Mouse (Mus musculus): ENCODE measurements around the gene Depdc5.

Depdc5 gene

GRCm38 (mm10) chr5:32998783-32999182, 135.3 kb downstream of the Depdc5 start:
- DNase-seq (ENCODE audit: low read depth, low spot score) = no peak

GRCm38 (mm10) chr5:33001111-33001510, 137.6 kb downstream of the Depdc5 start:
- no peak for DNase-seq (ENCODE audit: low read depth, low spot score)

- no peak for DNase-seq (ENCODE audit: low read depth, low spot score)
These were observed 139.3 kb downstream of the Depdc5 start for GRCm38 (mm10) chr5:33002781-33003180.

- no peak for DNase-seq (ENCODE audit: low read depth, low spot score)
These were observed 140.0 kb downstream of the Depdc5 start for GRCm38 (mm10) chr5:33003500-33003899.

- no peak for DNase-seq (ENCODE audit: low read depth, low spot score)
These were observed 140.6 kb downstream of the Depdc5 start for GRCm38 (mm10) chr5:33004110-33004509.

GRCm38 (mm10) chr5:33005442-33006145, 142.1 kb downstream of the Depdc5 start:
- no peak for DNase-seq (ENCODE audit: low read depth, low spot score)

- DNase-seq (ENCODE audit: low read depth, low spot score) = no peak
These were observed 143.2 kb downstream of the Depdc5 start for GRCm38 (mm10) chr5:33006670-33007069.

- DNase-seq (ENCODE audit: low read depth, low spot score) = no peak
These were observed 143.9 kb downstream of the Depdc5 start for GRCm38 (mm10) chr5:33007371-33007770.

- DNase-seq (ENCODE audit: low read depth, low spot score) = no peak
These were observed 145.8 kb downstream of the Depdc5 start for GRCm38 (mm10) chr5:33009301-33009700.

- no peak for DNase-seq (ENCODE audit: low read depth, low spot score)
These were observed 146.6 kb downstream of the Depdc5 start for GRCm38 (mm10) chr5:33009818-33010812.

GRCm38 (mm10) chr5:33011132-33012106, 147.9 kb downstream of the Depdc5 start:
- no peak for DNase-seq (ENCODE audit: low read depth, low spot score)

GRCm38 (mm10) chr5:33014096-33014495, 150.6 kb downstream of the Depdc5 start:
- no peak for DNase-seq (ENCODE audit: low read depth, low spot score)

GRCm38 (mm10) chr5:33015579-33015978, 152.1 kb downstream of the Depdc5 start:
- no peak for DNase-seq (ENCODE audit: low read depth, low spot score)

- no peak for DNase-seq (ENCODE audit: low read depth, low spot score)
These were observed 154.7 kb downstream of the Depdc5 start for GRCm38 (mm10) chr5:33018189-33018560.

- peak; percentile 98 for DNase-seq (ENCODE audit: low read depth, low spot score)
These were observed 155.3 kb downstream of the Depdc5 start, which contains the start of gene Ywhah for GRCm38 (mm10) chr5:33018561-33019425. Gene Ywhah, plus strand, starts transcription at chr5:33018816.

GRCm38 (mm10) chr5:33019426-33019821, 155.9 kb downstream of the Depdc5 start:
- no peak for DNase-seq (ENCODE audit: low read depth, low spot score)

- no peak for DNase-seq (ENCODE audit: low read depth, low spot score)
These were observed 158.1 kb downstream of the Depdc5 start for GRCm38 (mm10) chr5:33021622-33022021.

- DNase-seq (ENCODE audit: low read depth, low spot score) = no peak
These were observed 159.8 kb downstream of the Depdc5 start for GRCm38 (mm10) chr5:33023337-33023736.

GRCm38 (mm10) chr5:33024474-33024873, 161.0 kb downstream of the Depdc5 start:
- DNase-seq (ENCODE audit: low read depth, low spot score) = no peak

- no peak for DNase-seq (ENCODE audit: low read depth, low spot score)
These were observed 165.2 kb downstream of the Depdc5 start for GRCm38 (mm10) chr5:33028656-33029055.
